25 mouse cellular contexts compared by ENCODE assay signal in genomic region chr17:22363895-22364294, GRCm38 (mm10). TPM values are rescaled to one million over a fixed set of nuclear protein-coding genes. Genes with fewer than 3 reads are reported as not detected.
A peak's percentile ranks its signal among the peaks of the same experiment; 100 is the strongest.
DNase-seq lines count a peak whose midpoint lies in the region; ATAC-seq and TF ChIP-seq lines count a peak whose summit lies in the region.
"Had no signal": no experiment of that assay in that cellular context is flagged by ENCODE, and none has a peak within 500 bp of the region (broad histone marks: within the 10 kb centered on the region; RNA-seq: fewer than 3 reads in every experiment).

No protein-coding gene starts in this region.

- no peaks in the 10 kb centered on the region for H3K36me3 ChIP-seq in ES-Bruce4 (ENCODE audit: control insufficient read depth, insufficient read depth, low read length, poor library complexity, severe bottlenecking)
- peaks cover 12% of the 10 kb centered on the region for H3K36me3 ChIP-seq in heart, embryonic 12.5 days

- H3K9me3 ChIP-seq in ES-Bruce4 (replicated peaks; ENCODE audit: control insufficient read depth, insufficient read depth, low read length, poor library complexity, severe bottlenecking), result peaks cover 22% of the 10 kb centered on the region
- peaks cover 12% of the 10 kb centered on the region; the same call in 1 of the 2 replicates for H3K9me3 ChIP-seq in heart, embryonic 12.5 days (replicated peaks)

- TF ChIP-seq CTCF in ES-Bruce4 (IDR thresholded peaks at IDR 0.05; ENCODE audit: low read depth, low read length), result no peak

- no peak for ATAC-seq in heart, embryonic 12.5 days (ENCODE audit: insufficient number of reproducible peaks, low FRiP score)
- ATAC-seq in frontal cortex, adult (ENCODE audit: low TSS enrichment), result no peak
- ATAC-seq: activated CD4-positive, CD25-positive, alpha-beta regulatory T cell, adult 4 months; CD4-positive, CD25-positive, alpha-beta regulatory T cell, adult 4 months; Patski had no signal

- no peak overlapping the region for H3K9ac ChIP-seq in ES-Bruce4 (ENCODE audit: low read depth, poor library complexity, severe bottlenecking)
- no peak overlapping the region for H3K9ac ChIP-seq in heart, embryonic 12.5 days

- 0 out of 2 replicates have a peak, but pooled peaks have one; percentile 63 for TF ChIP-seq EP300 in ES-Bruce4 (IDR thresholded peaks at IDR 0.05; ENCODE audit: insufficient read depth, low read depth, low read length)

- peaks cover 8% of the 10 kb centered on the region for H3K4me1 ChIP-seq in ES-Bruce4 (ENCODE audit: control insufficient read depth, insufficient read depth, low read length)
- H3K4me1 ChIP-seq in heart, embryonic 12.5 days (replicated peaks), result peaks cover 17% of the 10 kb centered on the region

- WGBS in heart, embryonic 12.5 days, result 95% methylated on average over 3 of the region's 3 CpGs

- no peak for TF ChIP-seq POLR2A in ES-Bruce4 (IDR thresholded peaks at IDR 0.05; ENCODE audit: insufficient read depth, low read length)

- H3K27ac ChIP-seq in ES-Bruce4 (ENCODE audit: insufficient read depth, low read length), result no peak overlapping the region
- no peak overlapping the region for H3K27ac ChIP-seq in heart, embryonic 12.5 days (ENCODE audit: poor library complexity, severe bottlenecking)

- no peaks in the 10 kb centered on the region for H3K27me3 ChIP-seq in ES-Bruce4 (ENCODE audit: control insufficient read depth, insufficient read depth, low read length, poor library complexity, severe bottlenecking)
- no peaks in the 10 kb centered on the region for H3K27me3 ChIP-seq in heart, embryonic 12.5 days (replicated peaks)
- H3K27me3 ChIP-seq: CH12.LX, Patski had no signal

- no peak overlapping the region for H3K4me3 ChIP-seq in ES-Bruce4 (ENCODE audit: low read depth, low read length)
- H3K4me3 ChIP-seq in heart, embryonic 12.5 days, result no peak overlapping the region

- DNase-seq in ES-CJ7 (ENCODE audit: low read depth, low spot score) (peak; percentile 59), R1 (ENCODE audit: low read depth, low spot score) (peak; percentile 67), ZHBTc4 (ENCODE audit: low read depth, low spot score) (peak; percentile 72)
- DNase-seq in adrenal gland, adult 8-10 months, result no peak
- no peak for DNase-seq in adrenal gland, adult 2 months
- DNase-seq: adrenal gland, postnatal 10 days; adrenal gland, postnatal 14 days; adrenal gland, postnatal 25 days; adrenal gland, postnatal 36 days; B cell, adult 2 months; cerebellum, adult 11 months; cerebellum, adult 11-12 months; cerebellum, adult 18-20 months; cerebellum, adult 2 months; cerebellum, adult 8-10 months; cerebellum, adult 9-10 months; cerebellum, adult 9-11 months; cerebellum, postnatal 10 days had no signal

- no peak overlapping the region for H3K4me2 ChIP-seq in heart, embryonic 12.5 days

RNA-seq across cellular contexts. Expression of gene Zfp758, which starts 2.6 kb away (rescaled TPM):
- polyA plus RNA-seq in ES-Bruce4 (2011; ENCODE audit: insufficient read depth, insufficient read length, low read depth, missing spikeins), result 6.5 and 8.0 TPM in 2 replicates
- polyA plus RNA-seq in heart, embryonic 12.5 days (2016; fragmentation: Nextera tagmentation; extraction: Ambion mirVana), result 7.3 and 7.6 TPM in 2 replicates
- 10 to 100 TPM in 2 of 4 experiments, 1 to 10 TPM in 2; 9.2 to 10.8 (median 10.1) TPM for total RNA-seq in adrenal gland, adult 8-10 months (2022)
- 1 to 10 TPM; 9.3 to 9.9 TPM for total RNA-seq in adrenal gland, adult 2 months (2021)
- 0.40 and 0.67 TPM in 2 replicates for polyA plus RNA-seq in adrenal gland, adult 2 months (2012; rRNA removed)

RNA-seq across cellular contexts. Expression of gene Zfp944, which starts 2.7 kb away (rescaled TPM):
- 11.0 and 14.3 TPM in 2 replicates for polyA plus RNA-seq in ES-Bruce4 (2011; ENCODE audit: insufficient read depth, insufficient read length, low read depth, missing spikeins)
- 8.3 and 8.7 TPM in 2 replicates for polyA plus RNA-seq in heart, embryonic 12.5 days (2016; fragmentation: Nextera tagmentation; extraction: Ambion mirVana)
- total RNA-seq in adrenal gland, adult 8-10 months (2022), result 10 to 100 TPM in 1 of 4 experiments, 1 to 10 TPM in 3; 6.4 to 10.1 (median 8.2) TPM
- total RNA-seq in adrenal gland, adult 2 months (2021), result 1 to 10 TPM; 7.7 to 7.8 TPM
- polyA plus RNA-seq in adrenal gland, adult 2 months (2012; rRNA removed), result 2.8 and 2.9 TPM in 2 replicates

RNA-seq across cellular contexts. Expression of gene CT030661.1, which starts 49.3 kb away (rescaled TPM):
- polyA plus RNA-seq in ES-Bruce4 (2011; ENCODE audit: insufficient read depth, insufficient read length, low read depth, missing spikeins), result 18.9 and 24.6 TPM in 2 replicates
- 8.6 and 9.3 TPM in 2 replicates for polyA plus RNA-seq in heart, embryonic 12.5 days (2016; fragmentation: Nextera tagmentation; extraction: Ambion mirVana)
- 10 to 100 TPM in 3 of 4 experiments, 1 to 10 TPM in 1; 8.4 to 12.8 (median 10.5) TPM for total RNA-seq in adrenal gland, adult 8-10 months (2022)
- 1 to 10 TPM; 9.3 to 9.5 TPM for total RNA-seq in adrenal gland, adult 2 months (2021)
- 0.08 and 0.09 TPM in 2 replicates for polyA plus RNA-seq in adrenal gland, adult 2 months (2012; rRNA removed)

Comparison
In these comparisons a context has a peak if more than half of its experiments do, and no peak if none do; other contexts are left out.
1. DNase-seq: peak in ES-CJ7 (single experiment), R1 (single experiment) and ZHBTc4 (single experiment); none in adrenal gland, adult 8-10 months (single experiment) and adrenal gland, adult 2 months (single experiment).